Mouse (Mus musculus) mesoderm, embryonic 11.5 days (tissue): ENCODE data around the gene Mbtps1.
A peak's percentile ranks its signal among the peaks of the same experiment; 100 is the strongest.

ENCODE experiments used
- DNase-seq: peaks from one replicate; pipeline ENCODE4 v3.0.0-alpha.2; 2012; ENCODE audit warnings: low read depth, low spot score

Gene Mbtps1

GRCm38 (mm10) chr8:119558603-119559401, at the start of gene Mbtps1:
TSS of gene Mbtps1 (minus strand) at chr8:119558735.
- peak; percentile 100 for DNase-seq

DNA sequence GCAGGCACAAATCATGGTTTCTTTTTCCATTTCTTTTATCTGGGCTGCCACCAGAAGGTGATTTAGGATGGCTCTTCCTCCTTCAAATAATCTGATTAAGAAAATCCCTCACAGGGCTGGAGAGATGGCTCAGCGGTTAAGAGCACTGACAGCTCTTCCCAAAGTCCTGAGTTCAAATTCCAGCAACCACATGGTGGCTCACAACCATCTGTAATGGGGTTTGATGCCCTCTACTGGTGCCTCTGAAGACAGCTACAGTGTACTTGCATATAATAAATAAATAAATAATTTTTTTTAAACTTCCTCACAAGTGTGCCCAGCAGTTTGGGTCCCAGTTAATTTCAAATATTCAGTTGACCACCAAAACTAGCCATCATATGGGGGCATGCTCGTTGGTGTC, 47.7 kb upstream of the Mbtps1 start:
- DNase-seq = no peak

DNA sequence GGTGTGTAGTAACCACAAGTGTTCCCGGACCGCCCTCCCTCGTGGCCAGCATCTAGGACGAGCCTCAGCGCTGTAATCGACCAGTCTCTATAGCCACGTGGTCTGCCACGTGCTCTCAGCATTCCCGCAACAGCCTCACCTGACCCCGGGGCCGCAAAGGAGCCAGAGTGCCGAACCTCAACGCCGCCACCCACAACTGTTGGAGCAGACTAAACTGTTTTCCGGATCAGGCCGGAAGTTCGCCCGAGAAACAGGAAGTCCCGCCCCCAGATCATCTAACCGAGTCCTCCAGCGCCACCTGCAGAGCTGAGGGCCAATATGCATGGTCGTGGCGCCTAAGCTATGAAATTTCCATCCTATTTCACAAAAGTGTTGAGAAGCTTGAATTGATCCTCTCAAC, 46.5 kb upstream of the Mbtps1 start, which contains the start of gene Taf1c:
TSS of gene Taf1c (minus strand) at position 227 of the 400 bp plus-strand sequence.
- DNase-seq = peak; percentile 94

DNA sequence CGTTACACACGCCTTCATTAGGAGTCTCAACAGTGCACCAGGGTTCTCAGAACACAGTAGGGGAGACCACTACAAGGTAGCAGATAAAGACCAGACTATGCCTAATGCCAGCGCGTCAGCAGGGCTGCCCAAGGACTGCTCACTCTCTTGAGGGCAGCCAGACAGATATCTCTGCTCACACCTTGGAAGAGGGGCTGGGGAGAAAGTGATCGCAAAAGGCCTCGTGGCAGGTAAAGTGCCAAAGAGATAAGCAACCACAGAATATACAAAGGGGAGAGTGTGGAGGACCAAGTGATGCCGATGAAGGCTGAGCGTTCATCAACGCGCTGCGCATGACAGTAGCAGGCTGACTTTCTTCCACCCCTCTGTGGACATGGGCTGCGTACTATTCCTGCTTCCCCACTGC, 45.9 kb upstream of the Mbtps1 start:
- no peak for DNase-seq

DNA sequence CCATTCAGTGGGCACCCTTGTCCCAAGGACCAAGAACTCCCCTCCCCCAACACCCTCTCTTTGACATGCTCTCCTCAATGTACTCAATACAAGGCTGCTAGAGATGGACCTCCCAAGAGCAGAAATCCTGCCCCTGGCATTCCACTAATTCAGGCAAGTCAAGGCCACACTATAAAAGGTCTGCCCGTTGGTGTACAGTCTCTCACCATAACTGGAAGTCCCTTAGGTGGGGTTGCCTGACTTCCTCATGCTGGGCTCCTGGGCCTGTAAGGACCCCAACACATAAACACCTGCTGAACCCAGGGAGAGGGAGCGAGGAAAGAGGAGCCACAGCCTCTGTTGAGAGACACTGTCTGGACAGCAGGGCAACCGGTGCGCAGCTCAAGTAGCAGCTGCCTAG, 45.2 kb upstream of the Mbtps1 start:
- no peak for DNase-seq

GRCm38 (mm10) chr8:119591456-119591855, 32.9 kb upstream of the Mbtps1 start:
- no peak for DNase-seq

- no peak for DNase-seq
These were observed 31.8 kb upstream of the Mbtps1 start for GRCm38 (mm10) chr8:119590348-119590747.

GRCm38 (mm10) chr8:119588844-119589243, 30.3 kb upstream of the Mbtps1 start:
- DNase-seq = peak; percentile 57

DNA sequence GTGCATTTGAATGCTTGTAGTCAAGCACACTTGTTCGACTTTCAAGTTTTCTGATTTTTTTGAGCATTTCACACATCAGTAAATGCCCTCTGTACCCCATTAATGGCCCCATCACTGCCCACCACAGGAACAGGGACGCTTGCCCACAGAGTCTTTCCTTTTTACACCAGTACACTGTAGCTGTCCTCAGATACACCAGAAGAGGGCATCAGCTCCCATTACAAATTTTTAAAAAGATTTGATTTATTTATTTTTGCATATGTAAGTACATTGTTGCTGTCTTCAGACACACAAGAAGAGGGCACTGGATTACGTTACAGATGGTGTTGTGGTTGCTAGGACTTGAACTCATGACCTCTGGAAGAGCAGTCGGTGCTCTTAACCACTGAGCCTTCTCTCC, 29.8 kb upstream of the Mbtps1 start:
- no peak for DNase-seq

- DNase-seq = no peak
These were observed 27.4 kb upstream of the Mbtps1 start for GRCm38 (mm10) chr8:119585901-119586300.

DNA sequence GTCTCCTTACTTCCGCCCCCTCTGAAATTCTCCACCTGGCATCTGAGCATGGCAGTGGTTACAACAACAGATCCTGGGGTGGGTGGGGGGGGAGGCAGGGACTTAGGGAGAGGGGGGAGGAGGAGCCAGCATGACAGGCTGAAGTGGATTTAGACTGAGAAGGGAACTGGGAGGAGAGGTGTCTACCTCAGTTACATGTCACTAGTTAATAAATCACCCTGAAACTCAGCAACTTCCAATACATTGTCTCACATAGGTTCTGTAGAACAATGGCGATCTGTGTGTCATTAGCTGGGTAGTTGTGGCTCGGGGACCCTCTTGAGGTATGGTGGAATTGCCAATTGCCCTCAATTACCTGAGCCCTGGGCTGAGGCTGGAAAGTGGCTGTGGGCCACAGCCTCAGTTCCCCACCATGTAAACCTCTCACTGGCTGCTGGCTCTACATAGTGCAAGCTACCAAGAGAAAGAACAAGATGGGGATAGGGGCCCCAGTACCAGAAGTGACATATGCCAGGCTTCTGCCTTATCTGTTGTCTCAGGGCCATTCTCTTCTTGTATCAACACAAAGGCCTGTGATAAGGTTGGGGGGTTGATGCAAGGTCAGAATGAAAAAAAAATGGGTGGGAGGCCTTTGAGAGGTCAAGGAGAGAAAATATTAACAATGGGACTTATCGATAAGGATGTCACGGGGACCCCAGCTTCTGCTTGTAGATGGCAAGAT, 22.1 kb upstream of the Mbtps1 start:
- DNase-seq = no peak

DNA sequence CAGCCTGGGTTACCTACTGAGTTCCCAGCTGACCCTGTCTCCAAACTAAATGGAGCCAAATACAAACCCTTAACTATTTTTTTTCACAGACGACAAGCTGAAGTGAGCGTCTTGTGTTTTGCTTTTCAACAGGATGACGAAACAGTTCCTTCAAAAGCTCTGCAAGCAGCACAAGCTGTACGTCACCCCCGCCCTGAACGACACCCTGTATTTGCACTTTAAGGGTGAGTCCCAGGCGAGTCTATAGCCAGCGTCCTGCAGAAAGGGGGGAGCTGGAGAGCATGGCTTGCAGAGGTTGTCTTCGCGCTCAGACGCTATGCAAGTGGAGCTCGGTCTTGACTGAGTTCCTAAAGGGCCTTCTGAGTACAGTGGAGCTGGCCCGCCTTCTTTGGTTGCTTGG, 20.6 kb upstream of the Mbtps1 start:
- DNase-seq = no peak

GRCm38 (mm10) chr8:119575366-119575726, 16.8 kb upstream of the Mbtps1 start:
- no peak for DNase-seq

- peak; percentile 94 for DNase-seq
These were observed 16.2 kb upstream of the Mbtps1 start, which contains the start of the genes Hsdl1 and Dnaaf1 for GRCm38 (mm10) chr8:119574437-119575365. TSS of gene Hsdl1 (minus strand) at chr8:119575183. TSS of gene Dnaaf1 (plus strand) at chr8:119575235.

DNA sequence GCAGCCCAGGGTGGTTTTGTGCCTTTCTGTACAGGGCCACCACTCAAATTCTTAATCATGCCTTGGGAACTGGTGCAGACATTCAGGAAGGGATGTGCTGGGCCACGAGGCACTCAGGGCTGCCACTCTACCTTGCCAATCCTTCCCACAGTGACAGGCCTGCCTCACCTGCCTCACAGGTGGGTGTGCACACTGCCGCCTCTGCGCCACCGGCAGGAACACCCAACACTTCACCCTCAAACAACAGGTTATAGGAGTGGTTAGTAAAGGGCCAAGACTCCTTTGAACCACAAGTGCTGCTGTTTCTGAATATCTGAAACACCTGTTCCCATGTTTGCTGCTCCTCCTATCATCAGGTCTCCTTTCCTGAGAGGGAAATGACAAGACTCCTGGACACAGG, 13.9 kb upstream of the Mbtps1 start:
- DNase-seq = no peak

GRCm38 (mm10) chr8:119571135-119571534, 12.6 kb upstream of the Mbtps1 start:
- no peak for DNase-seq

DNA sequence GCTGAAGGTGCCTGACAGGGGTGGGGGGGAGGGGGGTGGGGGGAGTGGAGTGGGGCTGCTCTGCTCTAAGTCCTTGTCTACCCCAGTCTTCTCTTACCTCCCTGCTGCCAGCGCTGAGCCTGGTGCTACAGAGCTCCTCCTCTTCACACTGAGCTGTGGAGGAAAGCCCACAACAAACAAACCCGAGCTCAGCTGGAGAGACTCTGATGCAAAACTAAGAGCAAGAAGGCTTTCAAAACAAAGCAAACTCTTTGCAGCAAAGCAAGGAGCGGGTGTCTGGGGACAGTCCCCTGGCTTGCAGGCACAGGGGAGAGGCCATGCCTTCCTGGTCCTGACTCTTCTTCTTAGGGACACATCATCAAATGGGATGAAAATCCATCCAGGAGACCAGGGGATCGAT, 11.3 kb upstream of the Mbtps1 start:
- DNase-seq = no peak

DNA sequence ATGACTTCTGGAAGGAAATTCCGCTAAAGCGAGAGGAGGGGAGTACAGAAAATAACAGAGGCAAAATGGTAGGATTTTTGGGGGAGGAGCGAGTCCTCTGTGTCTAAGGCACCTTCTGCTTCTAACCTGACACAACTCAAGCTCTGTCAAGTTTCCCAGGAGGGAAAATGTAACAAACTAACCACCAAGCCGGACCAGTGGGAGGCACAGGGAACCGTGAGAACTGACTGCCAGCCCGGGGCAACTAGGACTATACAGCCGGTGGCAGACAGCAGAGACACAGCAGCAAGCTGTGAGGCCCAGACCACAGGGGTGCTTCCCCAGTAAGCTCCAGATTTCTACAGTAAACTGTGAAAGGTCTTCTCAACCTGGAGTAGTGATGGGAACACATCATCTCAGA, 10.4 kb upstream of the Mbtps1 start:
- no peak for DNase-seq

DNA sequence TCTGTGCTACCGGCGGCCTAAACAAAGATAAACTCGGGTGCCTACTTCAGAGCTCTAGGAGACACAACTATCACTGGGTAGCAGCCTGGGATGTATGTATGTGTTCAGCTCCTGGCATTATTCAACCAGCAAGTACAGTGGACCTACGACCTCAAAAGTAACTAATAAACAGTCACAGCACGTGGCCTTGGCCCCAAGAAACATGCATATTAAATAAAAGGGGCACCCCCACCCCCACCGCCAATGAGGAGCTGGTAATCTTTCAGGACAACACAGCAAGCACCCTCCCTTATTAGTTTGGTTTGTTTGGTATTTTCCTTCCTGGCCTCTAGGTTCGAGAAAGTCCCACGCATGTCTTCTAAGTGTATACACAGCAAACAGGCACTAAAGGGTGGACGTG, 9.7 kb upstream of the Mbtps1 start:
- no peak for DNase-seq

DNA sequence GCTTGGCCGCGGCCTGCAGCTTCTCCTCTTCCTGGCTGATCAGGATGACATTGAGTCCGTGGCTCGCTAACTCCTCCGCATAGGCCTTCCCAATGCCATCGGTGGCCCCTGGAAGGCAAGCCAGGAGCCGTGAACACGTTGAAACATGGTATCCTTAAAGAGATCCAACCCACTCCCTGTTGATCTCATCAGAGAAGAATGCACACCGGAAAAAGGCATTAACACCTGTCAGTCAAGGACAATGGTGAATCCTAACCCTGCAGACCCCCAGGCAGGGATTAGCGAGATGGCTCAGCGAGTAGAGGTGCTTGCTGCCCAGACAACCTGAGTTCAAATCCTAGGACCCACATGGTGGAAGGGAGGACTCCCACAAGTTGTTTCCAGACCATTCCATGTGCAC, 7.8 kb upstream of the Mbtps1 start:
- DNase-seq = no peak

GRCm38 (mm10) chr8:119563849-119564251, 5.3 kb upstream of the Mbtps1 start:
- no peak for DNase-seq

DNA sequence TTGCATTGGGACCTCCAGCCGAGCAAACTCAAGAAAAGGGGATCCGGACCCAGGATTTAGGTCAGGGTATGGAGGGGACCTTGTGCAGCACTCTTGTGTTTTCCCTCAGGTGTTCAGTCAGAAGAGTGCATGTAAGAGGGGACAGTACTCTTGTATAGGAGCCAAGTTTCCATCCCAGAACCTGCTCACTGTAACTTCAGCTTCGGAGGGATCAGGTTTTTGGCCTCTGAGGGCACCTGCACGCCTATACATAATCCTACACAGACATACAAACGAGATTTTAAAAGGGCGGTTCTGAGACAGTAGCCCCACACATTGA, 826 bp upstream of the Mbtps1 start:
- no peak for DNase-seq
